Mouse (Mus musculus) testis, adult 2 months (tissue): ENCODE data around the gene Skap1.

ENCODE experiments used
- CTCF ChIP-seq: fragments of 200-500 bp; IDR thresholded peaks from 2 replicates; pipeline ENCODE4 v1.5.1; 2012; ENCODE audit warnings: low read depth, mild to moderate bottlenecking, inconsistent platforms, low read length, moderate library complexity; ENCODE audit not compliant: control insufficient read depth, insufficient read depth, insufficient replicate concordance
- POLR2A ChIP-seq: fragments of 200-500 bp; IDR thresholded peaks from 2 replicates; pipeline ENCODE4 v1.6.1; 2012; ENCODE audit warnings: low read depth, mild to moderate bottlenecking, inconsistent platforms, low read length, moderate library complexity; ENCODE audit not compliant: control insufficient read depth

DNA sequence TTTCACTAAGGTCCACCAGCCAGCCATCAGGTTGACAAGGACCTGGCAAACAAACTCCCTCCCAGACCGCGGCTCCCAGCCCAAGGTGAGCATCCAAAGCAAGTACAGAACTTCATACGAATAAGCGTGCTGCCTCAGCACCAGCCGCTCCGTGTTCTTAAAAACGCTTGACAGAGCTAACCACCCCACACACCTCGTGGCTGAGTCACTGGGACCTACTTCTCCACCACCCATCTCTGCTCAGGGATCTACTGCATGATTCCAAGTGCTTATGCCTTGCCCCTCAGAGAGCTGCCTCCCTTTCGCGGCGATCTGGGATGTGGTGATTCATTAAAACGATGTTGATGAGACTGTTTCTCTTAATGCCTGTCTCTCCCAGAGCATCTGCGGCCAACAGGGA is 213.6 kb downstream of the Skap1 start:
- no peak for TF ChIP-seq POLR2A
- no peak for TF ChIP-seq CTCF
